Mouse (Mus musculus) liver, embryonic 16.5 days (tissue): ENCODE data around the gene 4930503B20Rik. TPM values are rescaled to one million over a fixed set of nuclear protein-coding genes. Genes with fewer than 3 reads are reported as not detected.

Experiments used
- ATAC-seq: fragments of 200-750 bp; cut with Nextera tagmentation; 2 replicates; pipeline ENCODE4 v1.8.0; 2017; ENCODE audit warnings: low read depth, mild to moderate bottlenecking, moderate number of reproducible peaks, moderate library complexity
- H3K27ac ChIP-seq: fragments of 300-500 bp; sonication (generic); 2 replicates; pipeline ENCODE4 v1.5.1; 2014; ENCODE audit warnings: mild to moderate bottlenecking, low read length
- H3K27me3 ChIP-seq: fragments of 300-500 bp; sonication (generic); 2 replicates; pipeline ENCODE4 v1.6.1; 2014; ENCODE audit warnings: low read depth, low read length, mixed read lengths; ENCODE audit not compliant: control insufficient read depth, insufficient read depth
- H3K36me3 ChIP-seq: fragments of 300-500 bp; sonication (generic); 2 replicates; pipeline ENCODE4 v1.6.1; 2014; ENCODE audit warnings: mild to moderate bottlenecking; ENCODE audit not compliant: control insufficient read depth, insufficient read depth
- H3K4me1 ChIP-seq: fragments of 300-500 bp; sonication (generic); 2 replicates; pipeline ENCODE4 v1.6.1; 2014; ENCODE audit warnings: low read depth, low read length, mixed read lengths; ENCODE audit not compliant: control insufficient read depth
- H3K4me2 ChIP-seq: fragments of 300-500 bp; sonication (generic); 2 replicates; pipeline ENCODE4 v1.6.1; 2014; ENCODE audit warnings: low read depth, low read length, mixed read lengths
- H3K4me3 ChIP-seq: fragments of 300-500 bp; sonication (generic); 2 replicates; pipeline ENCODE4 v1.5.1; 2014; ENCODE audit warnings: low read depth, mild to moderate bottlenecking, low read length
- H3K9ac ChIP-seq: fragments of 300-500 bp; sonication (generic); 2 replicates; pipeline ENCODE4 v1.6.1; 2014; ENCODE audit warnings: low read depth, low read length
- H3K9me3 ChIP-seq: fragments of 300-500 bp; sonication (generic); replicated peaks from 2 replicates; pipeline ENCODE4 v1.6.1; 2016; ENCODE audit warnings: low read length; ENCODE audit not compliant: control insufficient read depth
- WGBS: fragments of 180-500 bp; shearing (Covaris S2); extraction: QIAGEN DNeasy Blood & Tissue Kit; methylation state at CpG from one replicate; pipeline ENCODE4 v1.1.7; 2014; ENCODE audit not compliant: insufficient replicate concordance; 5-methylcytosine and 5-hydroxymethylcytosine counted together
- polyA plus RNA-seq: library from polyadenylated mRNA; unstranded; fragments of >200 nt; fragmentation: Nextera tagmentation; extraction: Ambion mirVana; gene quantifications from 2 replicates; pipeline ENCODE4 v1.2.1, GENCODE M21; 2015

4930503B20Rik gene
- polyA plus RNA-seq, 1 experiment from 2014 or later, result not detected

- WGBS, result 35% methylated on average over 13 of the region's 13 CpGs
- Histone ChIP-seq H3K27me3 (peaks cover 9% of the 10 kb centered on the region), H3K4me3 (peak overlapping the region; percentile 24), H3K4me2 (peak overlapping the region; percentile 52), H3K9me3 (no peaks in the 10 kb centered on the region), H3K4me1 (peaks cover 14% of the 10 kb centered on the region), H3K27ac (0 out of 2 replicates have a peak overlapping the region, but pooled peaks have one; percentile 11), H3K9ac (0 out of 2 replicates have a peak overlapping the region, but pooled peaks have one; percentile 5), H3K36me3 (no peaks in the 10 kb centered on the region)
- ATAC-seq, result no peak
Measured at GRCm38 (mm10) chr3:146682140-146682651, 31.1 kb upstream of the 4930503B20Rik start.

GRCm38 (mm10) chr3:146681696-146682095 is 30.6 kb upstream of the 4930503B20Rik start:
- Histone ChIP-seq H3K27me3 (peaks cover 9% of the 10 kb centered on the region), H3K9ac (no peak overlapping the region), H3K4me3 (no peak overlapping the region), H3K4me1 (peaks cover 14% of the 10 kb centered on the region), H3K4me2 (no peak overlapping the region), H3K36me3 (no peaks in the 10 kb centered on the region), H3K27ac (no peak overlapping the region), H3K9me3 (no peaks in the 10 kb centered on the region)
- WGBS, result 73% methylated on average over 8 of the region's 8 CpGs
- ATAC-seq, result no peak

- H3K4me3 ChIP-seq, result no peak overlapping the region
- WGBS, result 79% methylated on average over 13 of the region's 13 CpGs
- H3K27ac ChIP-seq, result no peak overlapping the region
- H3K27me3 ChIP-seq, result peaks cover 7% of the 10 kb centered on the region
- no peak for ATAC-seq
- no peak overlapping the region for H3K4me2 ChIP-seq
- H3K9ac ChIP-seq, result no peak overlapping the region
- no peaks in the 10 kb centered on the region for H3K36me3 ChIP-seq
- no peaks in the 10 kb centered on the region for H3K9me3 ChIP-seq
- peaks cover 13% of the 10 kb centered on the region for H3K4me1 ChIP-seq
Measured at GRCm38 (mm10) chr3:146680625-146681024, 29.5 kb upstream of the 4930503B20Rik start.

DNA sequence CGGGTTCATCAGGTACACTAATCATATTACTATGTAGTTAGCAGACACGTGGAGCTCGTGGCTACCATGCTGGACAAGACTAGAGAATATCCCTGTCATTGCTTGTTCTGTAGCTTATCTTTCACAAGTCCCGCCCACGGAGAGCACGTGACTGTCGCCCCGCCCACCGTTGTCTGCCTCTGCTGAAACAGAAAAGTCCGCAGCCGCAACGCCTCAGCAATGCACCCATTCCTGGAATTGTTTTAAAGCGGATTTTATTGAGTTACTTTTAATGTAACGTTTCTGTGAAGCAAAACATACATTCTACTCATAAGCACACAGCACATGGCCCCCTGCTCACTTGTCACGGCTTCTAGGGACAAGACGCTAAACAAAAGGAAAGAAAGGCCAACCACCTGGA is 28.5 kb upstream of the 4930503B20Rik start:
- no peaks in the 10 kb centered on the region for H3K9me3 ChIP-seq
- no peak overlapping the region for H3K4me3 ChIP-seq
- no peak for ATAC-seq
- H3K27ac ChIP-seq, result no peak overlapping the region
- H3K4me1 ChIP-seq, result peaks cover 3% of the 10 kb centered on the region; the same call in 1 of the 2 replicates
- no peaks in the 10 kb centered on the region for H3K27me3 ChIP-seq
- no peak overlapping the region for H3K9ac ChIP-seq
- no peak overlapping the region for H3K4me2 ChIP-seq
- WGBS, result 82% methylated on average over 16 of the region's 16 CpGs
- no peaks in the 10 kb centered on the region for H3K36me3 ChIP-seq

- H3K4me2 ChIP-seq, result no peak overlapping the region
- no peak overlapping the region for H3K9ac ChIP-seq
- ATAC-seq, result no peak
- WGBS, result 73% methylated on average over 4 of the region's 4 CpGs
- no peaks in the 10 kb centered on the region for H3K4me1 ChIP-seq
- H3K27me3 ChIP-seq, result no peaks in the 10 kb centered on the region
- H3K4me3 ChIP-seq, result no peak overlapping the region
- H3K9me3 ChIP-seq, result no peaks in the 10 kb centered on the region
- no peak overlapping the region for H3K27ac ChIP-seq
- H3K36me3 ChIP-seq, result no peaks in the 10 kb centered on the region
Measured at GRCm38 (mm10) chr3:146676193-146676592, 25.1 kb upstream of the 4930503B20Rik start.

- Histone ChIP-seq H3K4me3 (no peak overlapping the region), H3K36me3 (no peaks in the 10 kb centered on the region), H3K4me1 (no peaks in the 10 kb centered on the region), H3K4me2 (no peak overlapping the region), H3K9ac (no peak overlapping the region), H3K27me3 (no peaks in the 10 kb centered on the region), H3K9me3 (no peaks in the 10 kb centered on the region), H3K27ac (no peak overlapping the region)
- WGBS, result 62% methylated on average over 1 of the region's 1 CpGs
- ATAC-seq, result no peak
Measured at GRCm38 (mm10) chr3:146675101-146675500, 24.0 kb upstream of the 4930503B20Rik start.

DNA sequence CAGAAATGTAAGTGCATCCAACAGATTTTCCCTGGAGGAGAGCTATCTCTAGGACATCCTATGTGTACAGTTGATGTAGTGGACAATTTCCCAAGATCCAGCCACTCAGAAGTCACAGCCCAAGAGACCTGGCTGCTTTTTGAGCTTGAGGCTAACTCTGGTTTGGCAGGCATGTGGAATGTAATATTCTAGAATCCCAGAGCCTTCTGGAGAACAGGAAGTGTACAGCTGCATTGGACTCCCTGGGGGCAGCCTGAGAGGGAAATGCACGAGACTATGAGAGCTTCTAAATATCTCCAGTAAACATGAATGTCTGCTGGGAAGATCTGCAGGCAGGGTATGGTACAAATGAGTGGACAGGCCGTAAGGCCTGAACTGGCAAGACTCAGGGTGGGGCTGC is 20.0 kb upstream of the 4930503B20Rik start:
- Histone ChIP-seq H3K27ac (no peak overlapping the region), H3K36me3 (no peaks in the 10 kb centered on the region), H3K27me3 (no peaks in the 10 kb centered on the region), H3K4me2 (no peak overlapping the region), H3K4me1 (no peaks in the 10 kb centered on the region), H3K4me3 (no peak overlapping the region), H3K9me3 (no peaks in the 10 kb centered on the region), H3K9ac (no peak overlapping the region)
- no peak for ATAC-seq
- 55% methylated on average over 2 of the region's 2 CpGs for WGBS

- Histone ChIP-seq H3K27ac (no peak overlapping the region), H3K4me3 (no peak overlapping the region), H3K36me3 (no peaks in the 10 kb centered on the region), H3K9ac (no peak overlapping the region), H3K4me1 (no peaks in the 10 kb centered on the region), H3K4me2 (no peak overlapping the region), H3K27me3 (no peaks in the 10 kb centered on the region), H3K9me3 (no peaks in the 10 kb centered on the region)
- WGBS, result 56% methylated on average over 7 of the region's 7 CpGs
- ATAC-seq, result no peak
Measured at GRCm38 (mm10) chr3:146661907-146662306, 10.8 kb upstream of the 4930503B20Rik start.

DNA sequence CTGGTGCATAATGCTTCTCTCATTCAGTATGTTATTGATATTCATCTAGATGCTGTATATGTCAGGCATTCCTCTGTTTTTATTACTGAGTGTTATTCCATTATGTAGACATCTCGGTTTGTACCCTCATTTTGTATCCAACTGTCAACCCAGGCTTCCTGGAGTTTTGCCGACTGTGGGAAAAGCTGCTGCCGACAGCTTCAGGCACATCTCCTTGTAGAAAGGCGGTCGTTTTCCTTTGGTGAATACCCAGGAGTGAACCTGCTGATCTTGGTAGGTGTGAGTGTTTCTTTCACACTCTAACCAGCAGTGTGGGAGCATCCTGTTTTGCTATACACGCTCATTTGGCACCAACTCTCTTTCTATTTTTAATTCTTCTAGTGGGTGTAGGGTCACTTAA is 9.9 kb upstream of the 4930503B20Rik start:
- Histone ChIP-seq H3K36me3 (no peaks in the 10 kb centered on the region), H3K4me1 (peaks cover under 1% of the 10 kb centered on the region), H3K27me3 (no peaks in the 10 kb centered on the region), H3K4me3 (no peak overlapping the region), H3K9me3 (no peaks in the 10 kb centered on the region), H3K27ac (no peak overlapping the region), H3K9ac (no peak overlapping the region), H3K4me2 (no peak overlapping the region)
- no peak for ATAC-seq
- 68% methylated on average over 6 of the region's 6 CpGs for WGBS
